Mouse (Mus musculus) liver, embryonic 16.5 days (tissue): ENCODE data around the gene Chsy1. TPM values are rescaled to one million over a fixed set of nuclear protein-coding genes. Genes with fewer than 3 reads are reported as not detected.

Experiments used
- ATAC-seq: fragments of 200-750 bp; cut with Nextera tagmentation; 2 replicates; pipeline ENCODE4 v1.8.0; 2017; ENCODE audit warnings: low read depth, mild to moderate bottlenecking, moderate number of reproducible peaks, moderate library complexity
- H3K27ac ChIP-seq: fragments of 300-500 bp; sonication (generic); 2 replicates; pipeline ENCODE4 v1.5.1; 2014; ENCODE audit warnings: mild to moderate bottlenecking, low read length
- H3K27me3 ChIP-seq: fragments of 300-500 bp; sonication (generic); 2 replicates; pipeline ENCODE4 v1.6.1; 2014; ENCODE audit warnings: low read depth, low read length, mixed read lengths; ENCODE audit not compliant: control insufficient read depth, insufficient read depth
- H3K36me3 ChIP-seq: fragments of 300-500 bp; sonication (generic); 2 replicates; pipeline ENCODE4 v1.6.1; 2014; ENCODE audit warnings: mild to moderate bottlenecking; ENCODE audit not compliant: control insufficient read depth, insufficient read depth
- H3K4me1 ChIP-seq: fragments of 300-500 bp; sonication (generic); 2 replicates; pipeline ENCODE4 v1.6.1; 2014; ENCODE audit warnings: low read depth, low read length, mixed read lengths; ENCODE audit not compliant: control insufficient read depth
- H3K4me2 ChIP-seq: fragments of 300-500 bp; sonication (generic); 2 replicates; pipeline ENCODE4 v1.6.1; 2014; ENCODE audit warnings: low read depth, low read length, mixed read lengths
- H3K4me3 ChIP-seq: fragments of 300-500 bp; sonication (generic); 2 replicates; pipeline ENCODE4 v1.5.1; 2014; ENCODE audit warnings: low read depth, mild to moderate bottlenecking, low read length
- H3K9ac ChIP-seq: fragments of 300-500 bp; sonication (generic); 2 replicates; pipeline ENCODE4 v1.6.1; 2014; ENCODE audit warnings: low read depth, low read length
- H3K9me3 ChIP-seq: fragments of 300-500 bp; sonication (generic); replicated peaks from 2 replicates; pipeline ENCODE4 v1.6.1; 2016; ENCODE audit warnings: low read length; ENCODE audit not compliant: control insufficient read depth
- WGBS: fragments of 180-500 bp; shearing (Covaris S2); extraction: QIAGEN DNeasy Blood & Tissue Kit; methylation state at CpG from one replicate; pipeline ENCODE4 v1.1.7; 2014; ENCODE audit not compliant: insufficient replicate concordance; 5-methylcytosine and 5-hydroxymethylcytosine counted together
- polyA plus RNA-seq: library from polyadenylated mRNA; unstranded; fragments of >200 nt; fragmentation: Nextera tagmentation; extraction: Ambion mirVana; gene quantifications from 2 replicates; pipeline ENCODE4 v1.2.1, GENCODE M21; 2015

Gene Chsy1
- polyA plus RNA-seq, 1 experiment from 2014 or later: 4.9 TPM

- peaks cover 9% of the 10 kb centered on the region for H3K4me1 ChIP-seq
- H3K4me3 ChIP-seq: no peak overlapping the region
- H3K9me3 ChIP-seq: no peaks in the 10 kb centered on the region
- H3K4me2 ChIP-seq: no peak overlapping the region
- no peak overlapping the region for H3K27ac ChIP-seq
- WGBS: 84% methylated on average over 9 of the region's 9 CpGs
- no peak overlapping the region for H3K9ac ChIP-seq
- H3K27me3 ChIP-seq: no peaks in the 10 kb centered on the region
- ATAC-seq: no peak
- H3K36me3 ChIP-seq: no peaks in the 10 kb centered on the region
Observed at GRCm38 (mm10) chr7:66158616-66159129, 49.4 kb downstream of the Chsy1 start.

- whole genome bisulfite sequencing: 51% methylated on average over 5 of the region's 5 CpGs
- no peak for ATAC-seq
- Histone ChIP-seq H3K4me3 (no peak overlapping the region), H3K4me1 (peaks cover 8% of the 10 kb centered on the region), H3K9me3 (no peaks in the 10 kb centered on the region), H3K27me3 (no peaks in the 10 kb centered on the region), H3K9ac (no peak overlapping the region), H3K27ac (no peak overlapping the region), H3K36me3 (no peaks in the 10 kb centered on the region), H3K4me2 (no peak overlapping the region)
Observed at GRCm38 (mm10) chr7:66159961-66160360, 50.6 kb downstream of the Chsy1 start.

GRCm38 (mm10) chr7:66161836-66162235 lies 52.5 kb downstream of the Chsy1 start:
- H3K4me3 ChIP-seq: no peak overlapping the region
- WGBS: 67% methylated on average over 6 of the region's 6 CpGs
- no peak for ATAC-seq
- no peak overlapping the region for H3K4me2 ChIP-seq
- no peaks in the 10 kb centered on the region for H3K9me3 ChIP-seq
- no peak overlapping the region for H3K9ac ChIP-seq
- H3K27me3 ChIP-seq: no peaks in the 10 kb centered on the region
- no peak overlapping the region for H3K27ac ChIP-seq
- no peaks in the 10 kb centered on the region for H3K4me1 ChIP-seq
- no peaks in the 10 kb centered on the region for H3K36me3 ChIP-seq

GRCm38 (mm10) chr7:66162489-66162888 lies 53.2 kb downstream of the Chsy1 start:
- no peak for ATAC-seq
- H3K4me1 ChIP-seq: no peaks in the 10 kb centered on the region
- no peaks in the 10 kb centered on the region for H3K27me3 ChIP-seq
- WGBS: 90% methylated on average over 7 of the region's 7 CpGs
- H3K36me3 ChIP-seq: no peaks in the 10 kb centered on the region
- no peak overlapping the region for H3K27ac ChIP-seq
- no peak overlapping the region for H3K4me3 ChIP-seq
- H3K9ac ChIP-seq: no peak overlapping the region
- no peak overlapping the region for H3K4me2 ChIP-seq
- no peaks in the 10 kb centered on the region for H3K9me3 ChIP-seq

- WGBS: 93% methylated on average over 1 of the region's 1 CpGs
- H3K27ac ChIP-seq: no peak overlapping the region
- ATAC-seq: no peak
- H3K9me3 ChIP-seq: no peaks in the 10 kb centered on the region
- H3K9ac ChIP-seq: no peak overlapping the region
- no peak overlapping the region for H3K4me2 ChIP-seq
- no peak overlapping the region for H3K4me3 ChIP-seq
- H3K36me3 ChIP-seq: no peaks in the 10 kb centered on the region
- no peaks in the 10 kb centered on the region for H3K27me3 ChIP-seq
- H3K4me1 ChIP-seq: no peaks in the 10 kb centered on the region
Observed at GRCm38 (mm10) chr7:66162981-66163380, 53.7 kb downstream of the Chsy1 start.

- no peak for ATAC-seq
- 79% methylated on average over 9 of the region's 9 CpGs for WGBS
- Histone ChIP-seq H3K9me3 (no peaks in the 10 kb centered on the region), H3K4me1 (no peaks in the 10 kb centered on the region), H3K4me3 (no peak overlapping the region), H3K36me3 (no peaks in the 10 kb centered on the region), H3K27ac (peak overlapping the region; percentile 23; the same call in 1 of the 2 replicates), H3K4me2 (no peak overlapping the region), H3K9ac (no peak overlapping the region), H3K27me3 (no peaks in the 10 kb centered on the region)
Observed at GRCm38 (mm10) chr7:66164427-66165031, 55.2 kb downstream of the Chsy1 start.

- no peak overlapping the region for H3K27ac ChIP-seq
- H3K9me3 ChIP-seq: no peaks in the 10 kb centered on the region
- no peaks in the 10 kb centered on the region for H3K27me3 ChIP-seq
- H3K4me3 ChIP-seq: no peak overlapping the region
- ATAC-seq: no peak
- WGBS: 85% methylated on average over 5 of the region's 5 CpGs
- no peak overlapping the region for H3K9ac ChIP-seq
- no peaks in the 10 kb centered on the region for H3K4me1 ChIP-seq
- no peak overlapping the region for H3K4me2 ChIP-seq
- H3K36me3 ChIP-seq: no peaks in the 10 kb centered on the region
Observed at GRCm38 (mm10) chr7:66165036-66165798, 55.9 kb downstream of the Chsy1 start.

GRCm38 (mm10) chr7:66168877-66169276 lies 59.6 kb downstream of the Chsy1 start:
- H3K36me3 ChIP-seq: peaks cover 8% of the 10 kb centered on the region
- WGBS: 72% methylated on average over 7 of the region's 7 CpGs

GRCm38 (mm10) chr7:66169476-66169875 lies 60.2 kb downstream of the Chsy1 start:
- Histone ChIP-seq H3K9me3 (no peaks in the 10 kb centered on the region), H3K4me2 (no peak overlapping the region), H3K9ac (no peak overlapping the region), H3K36me3 (peaks cover 13% of the 10 kb centered on the region), H3K27ac (no peak overlapping the region), H3K4me1 (no peaks in the 10 kb centered on the region), H3K4me3 (no peak overlapping the region), H3K27me3 (no peaks in the 10 kb centered on the region)
- 74% methylated on average over 6 of the region's 6 CpGs for WGBS
- no peak for ATAC-seq

More at GRCm38 (mm10) chr7:66168877-66169276, 59.6 kb downstream of the Chsy1 start:
- ATAC-seq: no peak
- H3K9me3 ChIP-seq: no peaks in the 10 kb centered on the region
- H3K27ac ChIP-seq: no peak overlapping the region
- H3K4me1 ChIP-seq: no peaks in the 10 kb centered on the region
- H3K4me2 ChIP-seq: no peak overlapping the region
- no peaks in the 10 kb centered on the region for H3K27me3 ChIP-seq
- H3K9ac ChIP-seq: no peak overlapping the region
- no peak overlapping the region for H3K4me3 ChIP-seq
